Mouse (Mus musculus): ENCODE data around the gene Ciao2a.

- TF ChIP-seq HCFC1 (IDR thresholded peaks at IDR 0.05; ENCODE audit: borderline replicate concordance, insufficient read depth, low read length), result no peak
- TF ChIP-seq CHD2 (IDR thresholded peaks at IDR 0.05; ENCODE audit: low read depth, low read length), result no peak
- no peak for TF ChIP-seq ZC3H11A (IDR thresholded peaks at IDR 0.05; ENCODE audit: borderline replicate concordance, low read depth, low read length)
Observed at GRCm38 (mm10) chr9:66146141-66146540, 19.7 kb downstream of the Ciao2a start.

Measured in ES-E14 (cell line).